Mouse (Mus musculus) limb, embryonic 13.5 days (tissue): ENCODE measurements around the gene Rsph4a. TPM values are rescaled to one million over a fixed set of nuclear protein-coding genes. Genes with fewer than 3 reads are reported as not detected.

Experiments
- ATAC-seq: fragments of 200-750 bp; cut with Nextera tagmentation; 2 replicates; pipeline ENCODE4 v1.8.0; 2017; ENCODE audit warnings: low read depth, moderate number of reproducible peaks, moderate TSS enrichment; ENCODE audit not compliant: low FRiP score
- H3K27ac ChIP-seq: fragments of 300-500 bp; sonication (generic); 2 replicates; pipeline ENCODE4 v1.5.1; 2015; ENCODE audit warnings: inconsistent platforms, mild to moderate bottlenecking, moderate library complexity
- H3K27me3 ChIP-seq: fragments of 300-500 bp; sonication (generic); 2 replicates; pipeline ENCODE4 v1.6.1; 2015; ENCODE audit warnings: mild to moderate bottlenecking, inconsistent platforms
- H3K36me3 ChIP-seq: fragments of 300-500 bp; sonication (generic); 2 replicates; pipeline ENCODE4 v1.6.1; 2015; ENCODE audit warnings: inconsistent platforms, mild to moderate bottlenecking, moderate library complexity
- H3K4me1 ChIP-seq: fragments of 300-500 bp; sonication (generic); 2 replicates; pipeline ENCODE4 v1.6.1; 2015; ENCODE audit warnings: inconsistent platforms
- H3K4me2 ChIP-seq: fragments of 300-500 bp; sonication (generic); replicated peaks from 2 replicates; pipeline ENCODE4 v1.6.1; 2015; ENCODE audit warnings: inconsistent platforms, mild to moderate bottlenecking, moderate library complexity
- H3K4me3 ChIP-seq: fragments of 300-500 bp; sonication (generic); 2 replicates; pipeline ENCODE4 v1.5.1; 2015; ENCODE audit warnings: moderate library complexity, mild to moderate bottlenecking, inconsistent platforms
- H3K9ac ChIP-seq: fragments of 300-500 bp; sonication (generic); 2 replicates; pipeline ENCODE4 v1.6.1; 2015; ENCODE audit warnings: mild to moderate bottlenecking, inconsistent platforms
- H3K9me3 ChIP-seq: fragments of 300-500 bp; sonication (generic); 2 replicates; pipeline ENCODE4 v1.6.1; 2016; ENCODE audit warnings: inconsistent platforms
- WGBS: fragments of 180-500 bp; shearing (Covaris S2); methylation state at CpG from one replicate; pipeline ENCODE4 v1.1.7; 2015; 5-methylcytosine and 5-hydroxymethylcytosine counted together
- polyA plus RNA-seq: library from polyadenylated mRNA; unstranded; fragments of >200 nt; fragmentation: Nextera tagmentation; extraction: Ambion mirVana; gene quantifications from 2 replicates; pipeline ENCODE4 v1.2.1, GENCODE M21; 2015

Rsph4a gene
- polyA plus RNA-seq, 1 experiment from 2014 or later = not detected

DNA sequence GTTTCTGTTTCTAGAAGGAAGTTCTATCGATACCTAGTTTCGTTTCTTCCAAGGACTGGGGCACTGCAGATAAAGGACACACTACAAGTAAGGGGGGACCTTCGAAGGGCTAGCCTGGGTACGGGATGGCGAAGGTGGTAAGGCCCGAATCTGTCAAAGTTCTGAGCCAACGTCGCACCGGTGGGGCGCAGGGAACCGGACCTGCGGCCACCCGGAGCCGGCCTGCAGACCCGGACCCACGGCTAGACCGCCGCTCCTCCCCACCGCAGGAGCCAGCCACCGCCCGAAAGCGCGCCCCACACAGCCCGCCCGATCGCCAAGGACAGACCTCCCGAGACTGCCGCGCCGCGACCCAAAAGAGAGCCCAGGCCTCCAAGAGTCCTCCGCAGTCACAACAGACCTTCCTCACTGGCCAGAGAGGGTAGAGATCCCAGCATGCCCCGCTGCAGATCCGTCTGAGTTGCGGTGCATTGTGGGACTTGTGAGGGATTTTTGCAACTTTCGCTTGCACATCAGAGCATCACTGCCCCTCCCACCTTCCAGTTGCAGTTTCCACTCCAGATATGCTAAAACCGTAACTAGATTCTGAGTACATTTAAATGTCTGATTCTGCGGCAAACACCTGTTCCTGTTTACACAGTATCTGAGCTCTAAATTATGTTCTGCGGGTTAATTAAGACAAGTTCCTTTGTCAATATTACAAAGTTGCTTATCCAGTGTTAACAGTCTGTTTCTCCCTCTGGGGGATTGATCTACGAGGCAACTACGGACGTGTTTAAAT, 46.1 kb downstream of the Rsph4a start, which contains the start of gene Zup1:
TSS of gene Zup1 (minus strand) at position 467 of the 781 bp plus-strand sequence.
- Histone ChIP-seq H3K9me3 (no peaks in the 10 kb centered on the region), H3K4me1 (peaks cover 11% of the 10 kb centered on the region), H3K9ac (peak within 1 kb of the TSS; percentile 91), H3K36me3 (peaks cover 10% of the 10 kb centered on the region), H3K27ac (peak within 1 kb of the TSS; percentile 78), H3K27me3 (no peaks in the 10 kb centered on the region), H3K4me2 (peak within 1 kb of the TSS; percentile 75), H3K4me3 (peak within 1 kb of the TSS; percentile 73)
- 3% methylated on average over 42 of the region's 42 CpGs for WGBS
- ATAC-seq = peak; percentile 94

DNA sequence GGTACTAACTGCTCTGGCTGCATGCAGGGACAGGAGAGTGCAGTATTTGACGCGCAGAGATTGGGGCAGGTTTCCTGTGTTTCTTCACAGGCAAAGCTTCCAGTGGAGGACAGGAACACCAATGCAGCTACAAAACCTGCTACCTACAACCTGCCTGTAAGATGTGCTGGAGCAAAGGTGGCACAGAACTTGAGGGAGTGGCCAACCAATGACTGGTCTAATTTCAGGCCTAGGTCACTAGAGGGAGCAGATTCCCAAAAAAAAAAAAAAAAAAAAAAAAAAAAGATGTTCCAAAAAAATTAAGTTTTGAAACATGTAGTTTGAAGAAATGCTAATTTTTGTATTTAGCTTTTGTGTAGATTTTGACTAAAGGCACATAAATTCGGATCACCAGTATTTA, 47.6 kb downstream of the Rsph4a start:
- 74% methylated on average over 3 of the region's 3 CpGs for whole genome bisulfite sequencing
- Histone ChIP-seq H3K9ac (no peak overlapping the region), H3K27ac (no peak overlapping the region), H3K4me3 (no peak overlapping the region), H3K36me3 (peaks cover 10% of the 10 kb centered on the region), H3K27me3 (no peaks in the 10 kb centered on the region), H3K4me2 (no peak overlapping the region), H3K9me3 (no peaks in the 10 kb centered on the region), H3K4me1 (peaks cover 11% of the 10 kb centered on the region)
- ATAC-seq = no peak

Other genes starting within 250 kb of the Rsph4a start
- not detected in 2 replicates for gene Sult3a2, start 118.4 kb upstream of the Rsph4a start, polyA plus RNA-seq
- gene Sult3a1, start 47.4 kb upstream of the Rsph4a start, polyA plus RNA-seq = not detected in 2 replicates
- gene Zup1, start 46.2 kb downstream of the Rsph4a start, polyA plus RNA-seq = 28.9 and 29.5 TPM in 2 replicates
- 146 and 152 TPM in 2 replicates for gene Rwdd1, start 114.5 kb downstream of the Rsph4a start, polyA plus RNA-seq
- not detected in 2 replicates for gene Trappc3l, start 132.5 kb downstream of the Rsph4a start, polyA plus RNA-seq
- 0.06 TPM in 1 of 2 replicates, not detected in the other for gene Calhm4, start 139.2 kb downstream of the Rsph4a start, polyA plus RNA-seq
- 0.45 and 0.51 TPM in 2 replicates for gene Calhm5, start 191.4 kb downstream of the Rsph4a start, polyA plus RNA-seq
- 1.0 and 1.3 TPM in 2 replicates for gene Calhm6, start 222.9 kb downstream of the Rsph4a start, polyA plus RNA-seq